Mouse (Mus musculus) midbrain, embryonic 13.5 days (tissue): Measurements from ENCODE around the gene Dip2b. TPM values are rescaled to one million over a fixed set of nuclear protein-coding genes. Genes with fewer than 3 reads are reported as not detected.
"Not testable (repeated sequence)": the region's sequence is repeated elsewhere in the genome, so short reads cannot be mapped to it uniquely, and the experiment has no call there.

Experiments used
- ATAC-seq: fragments of 200-750 bp; cut with Nextera tagmentation; 2 replicates; pipeline ENCODE4 v1.8.0; 2017; ENCODE audit warnings: mild to moderate bottlenecking, moderate TSS enrichment, moderate library complexity
- H3K27ac ChIP-seq: fragments of 300-500 bp; sonication (generic); 2 replicates; pipeline ENCODE4 v1.5.1; 2015; ENCODE audit warnings: inconsistent platforms, mild to moderate bottlenecking, moderate library complexity
- H3K27me3 ChIP-seq: fragments of 300-500 bp; sonication (generic); 2 replicates; pipeline ENCODE4 v1.6.1; 2015; ENCODE audit warnings: mild to moderate bottlenecking, inconsistent platforms
- H3K36me3 ChIP-seq: fragments of 300-500 bp; sonication (generic); 2 replicates; pipeline ENCODE4 v1.6.1; 2015; ENCODE audit warnings: mild to moderate bottlenecking, inconsistent platforms
- H3K4me1 ChIP-seq: fragments of 300-500 bp; sonication (generic); replicated peaks from 2 replicates; pipeline ENCODE4 v1.6.1; 2015; ENCODE audit warnings: inconsistent platforms
- H3K4me2 ChIP-seq: fragments of 300-500 bp; sonication (generic); replicated peaks from 2 replicates; pipeline ENCODE4 v1.6.1; 2015; ENCODE audit warnings: moderate library complexity, mild to moderate bottlenecking, inconsistent platforms
- H3K4me3 ChIP-seq: fragments of 300-500 bp; sonication (generic); replicated peaks from 2 replicates; pipeline ENCODE4 v1.5.1; 2015; ENCODE audit warnings: mild to moderate bottlenecking, inconsistent platforms
- H3K9ac ChIP-seq: fragments of 300-500 bp; sonication (generic); replicated peaks from 2 replicates; pipeline ENCODE4 v1.6.1; 2015; ENCODE audit warnings: mild to moderate bottlenecking, inconsistent platforms
- H3K9me3 ChIP-seq: fragments of 300-500 bp; sonication (generic); 2 replicates; pipeline ENCODE4 v1.6.1; 2016; ENCODE audit warnings: mild to moderate bottlenecking, inconsistent platforms
- WGBS: fragments of 180-500 bp; shearing (Covaris S2); methylation state at CpG from one replicate; pipeline ENCODE4 v1.1.7; 2015; 5-methylcytosine and 5-hydroxymethylcytosine counted together
- polyA plus RNA-seq: library from polyadenylated mRNA; unstranded; fragments of >200 nt; fragmentation: Nextera tagmentation; extraction: Ambion mirVana; gene quantifications from 2 replicates; pipeline ENCODE4 v1.2.1, GENCODE M21; 2015

The Dip2b gene
- polyA plus RNA-seq, 1 experiment from 2014 or later = 24.1 TPM

GRCm38 (mm10) chr15:100236952-100237351, 198.5 kb downstream of the Dip2b start:
- no peak overlapping the region for H3K9ac ChIP-seq
- no peak overlapping the region for H3K4me2 ChIP-seq
- no peaks in the 10 kb centered on the region for H3K9me3 ChIP-seq
- H3K4me3 ChIP-seq = no peak overlapping the region
- no peaks in the 10 kb centered on the region for H3K27me3 ChIP-seq
- H3K27ac ChIP-seq = no peak overlapping the region
- no peak for ATAC-seq
- 92% methylated on average over 6 of the region's 6 CpGs for WGBS
- peaks cover 69% of the 10 kb centered on the region for H3K36me3 ChIP-seq
- no peaks in the 10 kb centered on the region for H3K4me1 ChIP-seq

GRCm38 (mm10) chr15:100241780-100242179, 203.3 kb downstream of the Dip2b start:
- Histone ChIP-seq H3K9me3 (no peaks in the 10 kb centered on the region), H3K27me3 (no peaks in the 10 kb centered on the region), H3K27ac (no peak overlapping the region), H3K4me1 (no peaks in the 10 kb centered on the region), H3K36me3 (peaks cover 80% of the 10 kb centered on the region), H3K4me3 (no peak overlapping the region), H3K4me2 (no peak overlapping the region), H3K9ac (no peak overlapping the region)
- ATAC-seq = no peak
- 94% methylated on average over 6 of the region's 6 CpGs for WGBS

- 96% methylated on average over 7 of the region's 7 CpGs for WGBS
- Histone ChIP-seq H3K36me3 (peaks cover 91% of the 10 kb centered on the region), H3K4me1 (no peaks in the 10 kb centered on the region), H3K4me3 (no peak overlapping the region), H3K9me3 (no peaks in the 10 kb centered on the region), H3K4me2 (no peak overlapping the region), H3K27ac (no peak overlapping the region), H3K9ac (no peak overlapping the region), H3K27me3 (no peaks in the 10 kb centered on the region)
- no peak for ATAC-seq
Measured at GRCm38 (mm10) chr15:100245951-100246350, 207.5 kb downstream of the Dip2b start.

GRCm38 (mm10) chr15:100247296-100247695, 208.8 kb downstream of the Dip2b start:
- no peaks in the 10 kb centered on the region for H3K27me3 ChIP-seq

GRCm38 (mm10) chr15:100248665-100249433, 210.4 kb downstream of the Dip2b start:
- Histone ChIP-seq H3K27me3 (no peaks in the 10 kb centered on the region), H3K4me2 (no peak overlapping the region), H3K27ac (no peak overlapping the region), H3K36me3 (peaks cover 94% of the 10 kb centered on the region), H3K9ac (no peak overlapping the region), H3K4me1 (no peaks in the 10 kb centered on the region), H3K9me3 (no peaks in the 10 kb centered on the region), H3K4me3 (no peak overlapping the region)
- ATAC-seq = no peak
- 97% methylated on average over 6 of the region's 6 CpGs for WGBS

More at GRCm38 (mm10) chr15:100247296-100247695, 208.8 kb downstream of the Dip2b start:
- WGBS = 95% methylated on average over 9 of the region's 9 CpGs
- Histone ChIP-seq H3K4me3 (no peak overlapping the region), H3K27ac (no peak overlapping the region), H3K4me2 (no peak overlapping the region), H3K4me1 (no peaks in the 10 kb centered on the region), H3K36me3 (peaks cover 93% of the 10 kb centered on the region), H3K9me3 (no peaks in the 10 kb centered on the region), H3K9ac (no peak overlapping the region)
- ATAC-seq = no peak

GRCm38 (mm10) chr15:100251153-100251780, 212.8 kb downstream of the Dip2b start:
- no peak for ATAC-seq
- H3K36me3 ChIP-seq = peaks cover 97% of the 10 kb centered on the region
- no peak overlapping the region for H3K4me3 ChIP-seq
- no peaks in the 10 kb centered on the region for H3K27me3 ChIP-seq
- H3K4me2 ChIP-seq = no peak overlapping the region
- no peaks in the 10 kb centered on the region for H3K9me3 ChIP-seq
- no peak overlapping the region for H3K9ac ChIP-seq
- H3K4me1 ChIP-seq = no peaks in the 10 kb centered on the region
- no peak overlapping the region for H3K27ac ChIP-seq
- 92% methylated on average over 6 of the region's 6 CpGs for WGBS

- WGBS = 92% methylated on average over 6 of the region's 6 CpGs
- no peak for ATAC-seq
- Histone ChIP-seq H3K4me2 (no peak overlapping the region), H3K4me3 (no peak overlapping the region), H3K9me3 (no peaks in the 10 kb centered on the region), H3K36me3 (peaks cover 78% of the 10 kb centered on the region), H3K4me1 (no peaks in the 10 kb centered on the region), H3K9ac (no peak overlapping the region), H3K27ac (no peak overlapping the region), H3K27me3 (no peaks in the 10 kb centered on the region)
Measured at GRCm38 (mm10) chr15:100256386-100256785, 217.9 kb downstream of the Dip2b start.

GRCm38 (mm10) chr15:100257305-100257704, 218.8 kb downstream of the Dip2b start:
- no peak overlapping the region for H3K9ac ChIP-seq
- no peak overlapping the region for H3K27ac ChIP-seq
- WGBS = 86% methylated on average over 5 of the region's 5 CpGs
- H3K4me2 ChIP-seq = no peak overlapping the region
- H3K4me1 ChIP-seq = no peaks in the 10 kb centered on the region
- peaks cover 78% of the 10 kb centered on the region for H3K36me3 ChIP-seq
- no peaks in the 10 kb centered on the region for H3K9me3 ChIP-seq
- no peak for ATAC-seq
- no peak overlapping the region for H3K4me3 ChIP-seq
- no peaks in the 10 kb centered on the region for H3K27me3 ChIP-seq

- Histone ChIP-seq H3K27me3 (no peaks in the 10 kb centered on the region), H3K4me3 (no peak overlapping the region), H3K4me1 (no peaks in the 10 kb centered on the region), H3K9ac (no peak overlapping the region), H3K27ac (no peak overlapping the region), H3K9me3 (no peaks in the 10 kb centered on the region), H3K4me2 (no peak overlapping the region), H3K36me3 (peaks cover 67% of the 10 kb centered on the region)
- WGBS = 98% methylated on average over 7 of the region's 7 CpGs
- ATAC-seq = no peak
Measured at GRCm38 (mm10) chr15:100258646-100259425, 220.4 kb downstream of the Dip2b start.

GRCm38 (mm10) chr15:100260351-100260750, 221.9 kb downstream of the Dip2b start:
- H3K27me3 ChIP-seq, H3K4me3 ChIP-seq, H3K9me3 ChIP-seq, H3K9ac ChIP-seq, H3K27ac ChIP-seq, ATAC-seq, H3K4me2 ChIP-seq, H3K4me1 ChIP-seq: not testable (repeated sequence)
- peaks cover 52% of the 10 kb centered on the region for H3K36me3 ChIP-seq
- WGBS = 94% methylated on average over 6 of the region's 7 CpGs

- no peaks in the 10 kb centered on the region for H3K9me3 ChIP-seq
- no peak overlapping the region for H3K9ac ChIP-seq
- no peak overlapping the region for H3K4me3 ChIP-seq
- peaks cover 27% of the 10 kb centered on the region for H3K36me3 ChIP-seq
- H3K4me1 ChIP-seq = no peaks in the 10 kb centered on the region
- no peak overlapping the region for H3K27ac ChIP-seq
- no peaks in the 10 kb centered on the region for H3K27me3 ChIP-seq
- 16% methylated on average over 4 of the region's 4 CpGs for WGBS
- H3K4me2 ChIP-seq = no peak overlapping the region
- ATAC-seq = no peak
Measured at GRCm38 (mm10) chr15:100263246-100263905, 224.9 kb downstream of the Dip2b start.
